Mouse (Mus musculus): ENCODE measurements around the gene Pcp4l1. TPM values are rescaled to one million over a fixed set of nuclear protein-coding genes. Genes with fewer than 3 reads are reported as not detected.
"Not testable (repeated sequence)": the region's sequence is repeated elsewhere in the genome, so short reads cannot be mapped to it uniquely, and the experiment has no call there.

The Pcp4l1 gene
- polyA plus RNA-seq (2014; fragmentation: Nextera tagmentation; extraction: Ambion mirVana) = 2.1 and 2.6 TPM in 2 replicates

DNA sequence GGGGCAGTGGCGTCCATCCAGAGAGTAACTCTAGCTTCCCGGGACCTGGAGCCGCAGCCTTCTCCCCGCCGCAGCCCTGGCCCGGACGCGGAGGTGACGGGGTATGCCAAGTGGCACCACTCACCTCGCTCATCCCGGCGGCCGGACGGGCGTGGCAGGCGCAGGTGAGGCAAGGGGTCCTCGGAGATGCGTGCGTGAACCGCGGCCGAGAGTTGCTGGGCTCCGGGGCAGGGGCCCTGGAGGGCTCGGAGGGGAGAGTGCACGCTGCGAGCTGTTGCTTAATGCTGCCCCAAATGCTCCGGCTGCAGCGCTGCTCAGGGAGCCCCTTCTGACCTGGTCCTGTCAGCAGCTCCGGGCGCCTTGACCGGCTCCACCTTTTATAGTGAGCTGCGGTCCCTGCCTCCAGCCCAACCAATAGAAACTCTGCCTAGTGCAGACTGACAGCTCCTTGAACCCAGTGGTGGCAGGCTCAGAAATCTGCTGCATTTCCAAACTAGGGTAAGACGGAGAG, at the start of gene Pcp4l1:
Gene Pcp4l1 (minus strand): TSS at position 382 of the 511 bp plus-strand sequence.
- no peaks in the 10 kb centered on the region for H3K9me3 ChIP-seq (ENCODE audit: control insufficient read depth, low read length)
- no peak within 1 kb of the TSS for H3K27ac ChIP-seq (ENCODE audit: low read depth, low read length)
- peak within 1 kb of the TSS; percentile 94 for H3K4me2 ChIP-seq (replicated peaks; ENCODE audit: low read depth, low read length)
- ATAC-seq (ENCODE audit: low FRiP score, low TSS enrichment) = peak; percentile 82
- H3K27me3 ChIP-seq (ENCODE audit: control insufficient read depth, insufficient read depth, low read length) = peaks cover 50% of the 10 kb centered on the region
- no peaks in the 10 kb centered on the region for H3K36me3 ChIP-seq (ENCODE audit: control insufficient read depth, insufficient read depth, low read length)
- peaks cover 17% of the 10 kb centered on the region for H3K4me1 ChIP-seq (ENCODE audit: control insufficient read depth, insufficient read depth, low read length)
- peak within 1 kb of the TSS; percentile 47; the same call in 1 of the 2 replicates for H3K9ac ChIP-seq (ENCODE audit: low read depth, low read length)
- WGBS = under 1% methylated on average over 33 of the region's 33 CpGs
- H3K4me3 ChIP-seq (ENCODE audit: low read length) = peak within 1 kb of the TSS; percentile 52

GRCm38 (mm10) chr1:171245353-171245752, 49.3 kb upstream of the Pcp4l1 start:
- peaks cover 46% of the 10 kb centered on the region for H3K36me3 ChIP-seq (ENCODE audit: control insufficient read depth, insufficient read depth, low read length)

DNA sequence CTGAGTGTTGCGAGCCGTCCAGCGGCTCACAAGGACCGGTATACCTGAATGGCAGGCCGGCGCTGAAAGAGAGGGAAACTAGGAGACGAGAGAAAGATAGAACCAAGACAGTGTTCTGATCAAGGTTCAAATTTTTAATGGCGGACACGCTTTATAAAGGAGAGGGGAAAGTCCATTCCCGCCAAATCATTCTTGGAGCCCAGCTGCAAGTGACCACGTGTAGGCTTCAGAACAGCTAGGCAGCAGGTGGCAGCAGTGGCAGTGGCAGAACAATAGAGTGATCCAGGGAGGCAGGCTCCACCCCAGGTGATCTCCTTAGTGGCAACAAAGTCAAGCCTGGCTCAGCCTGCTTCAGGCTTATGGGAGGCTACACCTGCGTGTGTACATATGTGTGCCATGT, 45.9 kb upstream of the Pcp4l1 start:
- not testable (repeated sequence) for H3K4me3 ChIP-seq (ENCODE audit: low read length); H3K9ac ChIP-seq (ENCODE audit: low read depth, low read length); H3K9me3 ChIP-seq (ENCODE audit: control insufficient read depth, low read length); H3K27me3 ChIP-seq (ENCODE audit: control insufficient read depth, insufficient read depth, low read length); ATAC-seq (ENCODE audit: low FRiP score, low TSS enrichment); H3K27ac ChIP-seq (ENCODE audit: low read depth, low read length); H3K4me1 ChIP-seq (ENCODE audit: control insufficient read depth, insufficient read depth, low read length); H3K4me2 ChIP-seq (replicated peaks; ENCODE audit: low read depth, low read length)
- WGBS = 92% methylated on average over 12 of the region's 12 CpGs
- H3K36me3 ChIP-seq (ENCODE audit: control insufficient read depth, insufficient read depth, low read length) = peaks cover 80% of the 10 kb centered on the region

More at GRCm38 (mm10) chr1:171245353-171245752, 49.3 kb upstream of the Pcp4l1 start:
- Histone ChIP-seq H3K4me3 (ENCODE audit: low read length) (no peak overlapping the region), H3K4me2 (replicated peaks; ENCODE audit: low read depth, low read length) (no peak overlapping the region), H3K9me3 (ENCODE audit: control insufficient read depth, low read length) (no peaks in the 10 kb centered on the region), H3K27ac (ENCODE audit: low read depth, low read length) (no peak overlapping the region), H3K4me1 (ENCODE audit: control insufficient read depth, insufficient read depth, low read length) (peaks cover 25% of the 10 kb centered on the region), H3K27me3 (ENCODE audit: control insufficient read depth, insufficient read depth, low read length) (no peaks in the 10 kb centered on the region), H3K9ac (ENCODE audit: low read depth, low read length) (no peak overlapping the region)
- 96% methylated on average over 8 of the region's 8 CpGs for WGBS
- ATAC-seq (ENCODE audit: low FRiP score, low TSS enrichment) = no peak

DNA sequence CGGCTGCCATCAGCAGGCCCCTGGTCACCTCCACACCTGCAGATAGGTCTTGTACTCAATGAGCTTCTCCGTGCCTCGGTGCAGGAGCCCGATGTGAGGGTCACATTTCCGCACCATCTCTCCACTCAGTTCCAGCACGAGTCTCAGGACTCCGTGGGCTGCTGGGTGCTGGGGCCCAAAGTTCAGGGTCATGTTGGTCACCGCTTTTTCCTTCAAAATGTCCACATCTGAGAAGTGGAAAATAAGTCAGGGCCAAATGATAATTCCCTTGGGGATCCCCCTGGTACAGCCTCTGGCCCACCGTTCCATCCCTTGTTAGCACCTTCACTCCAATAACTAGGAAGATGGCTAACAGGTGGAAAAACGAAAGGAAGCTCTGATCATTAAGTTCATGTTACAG, 44.8 kb upstream of the Pcp4l1 start:
- H3K27me3 ChIP-seq (ENCODE audit: control insufficient read depth, insufficient read depth, low read length) = no peaks in the 10 kb centered on the region
- no peak for ATAC-seq (ENCODE audit: low FRiP score, low TSS enrichment)
- peaks cover 90% of the 10 kb centered on the region for H3K36me3 ChIP-seq (ENCODE audit: control insufficient read depth, insufficient read depth, low read length)
- no peaks in the 10 kb centered on the region for H3K9me3 ChIP-seq (ENCODE audit: control insufficient read depth, low read length)
- H3K4me1 ChIP-seq (ENCODE audit: control insufficient read depth, insufficient read depth, low read length) = 0 out of 2 replicates have a peak, but pooled peaks cover 3% of the 10 kb centered on the region
- 82% methylated on average over 10 of the region's 10 CpGs for WGBS
- no peak overlapping the region for H3K9ac ChIP-seq (ENCODE audit: low read depth, low read length)
- no peak overlapping the region for H3K27ac ChIP-seq (ENCODE audit: low read depth, low read length)
- no peak overlapping the region for H3K4me3 ChIP-seq (ENCODE audit: low read length)
- no peak overlapping the region for H3K4me2 ChIP-seq (replicated peaks; ENCODE audit: low read depth, low read length)

- no peak overlapping the region for H3K4me2 ChIP-seq (replicated peaks; ENCODE audit: low read depth, low read length)
- H3K27ac ChIP-seq (ENCODE audit: low read depth, low read length) = no peak overlapping the region
- H3K36me3 ChIP-seq (ENCODE audit: control insufficient read depth, insufficient read depth, low read length) = peaks cover 97% of the 10 kb centered on the region
- H3K9ac ChIP-seq (ENCODE audit: low read depth, low read length) = no peak overlapping the region
- no peak overlapping the region for H3K4me3 ChIP-seq (ENCODE audit: low read length)
- no peaks in the 10 kb centered on the region for H3K4me1 ChIP-seq (ENCODE audit: control insufficient read depth, insufficient read depth, low read length)
- no peaks in the 10 kb centered on the region for H3K27me3 ChIP-seq (ENCODE audit: control insufficient read depth, insufficient read depth, low read length)
- no peak for ATAC-seq (ENCODE audit: low FRiP score, low TSS enrichment)
- 55% methylated on average over 15 of the region's 15 CpGs for WGBS
- H3K9me3 ChIP-seq (ENCODE audit: control insufficient read depth, low read length) = no peaks in the 10 kb centered on the region
Measured at GRCm38 (mm10) chr1:171239992-171240744, 44.1 kb upstream of the Pcp4l1 start.

DNA sequence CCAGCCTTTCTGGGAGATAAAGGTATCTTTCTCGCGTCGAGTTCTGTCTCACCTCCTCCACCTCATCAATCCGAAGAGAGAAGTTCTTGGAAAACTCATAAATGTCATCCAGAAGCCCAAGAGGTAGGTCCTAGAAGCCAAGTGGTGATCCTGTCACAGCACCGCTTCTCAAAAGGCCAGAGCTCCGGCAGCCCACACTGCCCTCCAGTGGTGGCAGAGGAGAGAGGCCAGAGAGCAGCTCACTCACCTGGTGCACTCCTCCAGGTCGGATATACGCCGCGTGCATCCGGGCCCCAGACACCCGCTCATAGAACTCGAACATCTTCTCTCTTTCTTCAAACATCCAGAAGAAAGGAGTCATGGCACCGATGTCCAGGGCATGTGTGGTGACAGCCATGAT, 42.4 kb upstream of the Pcp4l1 start:
- ATAC-seq (ENCODE audit: low FRiP score, low TSS enrichment) = no peak
- H3K27me3 ChIP-seq (ENCODE audit: control insufficient read depth, insufficient read depth, low read length) = no peaks in the 10 kb centered on the region
- no peaks in the 10 kb centered on the region for H3K9me3 ChIP-seq (ENCODE audit: control insufficient read depth, low read length)
- no peak overlapping the region for H3K4me3 ChIP-seq (ENCODE audit: low read length)
- H3K27ac ChIP-seq (ENCODE audit: low read depth, low read length) = no peak overlapping the region
- H3K4me1 ChIP-seq (ENCODE audit: control insufficient read depth, insufficient read depth, low read length) = no peaks in the 10 kb centered on the region
- no peak overlapping the region for H3K9ac ChIP-seq (ENCODE audit: low read depth, low read length)
- H3K4me2 ChIP-seq (replicated peaks; ENCODE audit: low read depth, low read length) = no peak overlapping the region
- peaks cover 99% of the 10 kb centered on the region for H3K36me3 ChIP-seq (ENCODE audit: control insufficient read depth, insufficient read depth, low read length)
- WGBS = 72% methylated on average over 14 of the region's 14 CpGs

DNA sequence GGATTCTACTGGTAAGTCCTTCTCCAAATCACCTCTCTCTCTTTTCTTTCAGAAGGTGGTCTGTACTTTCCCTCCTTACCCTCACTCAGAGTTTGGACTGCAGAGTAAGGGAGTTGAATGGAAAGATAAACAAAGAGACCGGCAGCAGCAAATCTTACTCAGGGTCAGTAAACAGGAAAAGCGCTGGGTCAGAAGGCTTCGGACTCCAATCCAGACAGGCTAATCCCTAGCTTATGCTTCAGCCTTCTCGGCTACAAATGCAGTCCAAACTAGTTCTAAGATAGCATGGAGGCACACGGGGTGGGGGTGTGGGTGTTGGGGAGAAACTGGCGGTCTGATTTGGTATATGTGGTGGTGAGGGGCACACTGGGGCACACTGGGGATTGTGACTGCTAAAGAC, 41.4 kb upstream of the Pcp4l1 start:
- Histone ChIP-seq H3K27me3 (ENCODE audit: control insufficient read depth, insufficient read depth, low read length) (no peaks in the 10 kb centered on the region), H3K9ac (ENCODE audit: low read depth, low read length) (no peak overlapping the region), H3K27ac (ENCODE audit: low read depth, low read length) (no peak overlapping the region), H3K4me2 (replicated peaks; ENCODE audit: low read depth, low read length) (no peak overlapping the region), H3K4me3 (ENCODE audit: low read length) (no peak overlapping the region), H3K4me1 (ENCODE audit: control insufficient read depth, insufficient read depth, low read length) (no peaks in the 10 kb centered on the region), H3K36me3 (ENCODE audit: control insufficient read depth, insufficient read depth, low read length) (peaks cover 93% of the 10 kb centered on the region), H3K9me3 (ENCODE audit: control insufficient read depth, low read length) (no peaks in the 10 kb centered on the region)
- ATAC-seq (ENCODE audit: low FRiP score, low TSS enrichment) = no peak
- WGBS = 81% methylated on average over 6 of the region's 6 CpGs

- Histone ChIP-seq H3K27me3 (ENCODE audit: control insufficient read depth, insufficient read depth, low read length) (no peaks in the 10 kb centered on the region), H3K9ac (ENCODE audit: low read depth, low read length) (no peak overlapping the region), H3K36me3 (ENCODE audit: control insufficient read depth, insufficient read depth, low read length) (peaks cover 77% of the 10 kb centered on the region), H3K4me3 (ENCODE audit: low read length) (no peak overlapping the region), H3K4me2 (replicated peaks; ENCODE audit: low read depth, low read length) (no peak overlapping the region), H3K27ac (ENCODE audit: low read depth, low read length) (no peak overlapping the region), H3K4me1 (ENCODE audit: control insufficient read depth, insufficient read depth, low read length) (no peaks in the 10 kb centered on the region), H3K9me3 (ENCODE audit: control insufficient read depth, low read length) (no peaks in the 10 kb centered on the region)
- ATAC-seq (ENCODE audit: low FRiP score, low TSS enrichment) = no peak
- 91% methylated on average over 4 of the region's 4 CpGs for WGBS
Measured at GRCm38 (mm10) chr1:171235791-171236190, 39.7 kb upstream of the Pcp4l1 start.

- H3K27ac ChIP-seq (ENCODE audit: low read depth, low read length) = no peak overlapping the region
- no peak overlapping the region for H3K4me3 ChIP-seq (ENCODE audit: low read length)
- 78% methylated on average over 4 of the region's 4 CpGs for WGBS
- H3K9me3 ChIP-seq (ENCODE audit: control insufficient read depth, low read length) = no peaks in the 10 kb centered on the region
- ATAC-seq (ENCODE audit: low FRiP score, low TSS enrichment) = no peak
- no peaks in the 10 kb centered on the region for H3K27me3 ChIP-seq (ENCODE audit: control insufficient read depth, insufficient read depth, low read length)
- no peak overlapping the region for H3K4me2 ChIP-seq (replicated peaks; ENCODE audit: low read depth, low read length)
- 0 out of 2 replicates have a peak, but pooled peaks cover 3% of the 10 kb centered on the region for H3K4me1 ChIP-seq (ENCODE audit: control insufficient read depth, insufficient read depth, low read length)
- H3K36me3 ChIP-seq (ENCODE audit: control insufficient read depth, insufficient read depth, low read length) = peaks cover 65% of the 10 kb centered on the region
- no peak overlapping the region for H3K9ac ChIP-seq (ENCODE audit: low read depth, low read length)
Measured at GRCm38 (mm10) chr1:171234538-171234937, 38.5 kb upstream of the Pcp4l1 start.
